Mouse (Mus musculus) T-helper 17 cell (primary cell): Measurements from ENCODE around the gene Irf8.

Experiments used
- in situ Hi-C, 2 experiments: fragments of 300-600 bp; cut with MboI, MseI; formaldehyde crosslinking; loops; 1 replicate in 1 of 2; 2 replicates in 1 of 2; pipeline ENCODE4 v1.15.1; 2025; ENCODE audit warnings: high pct_unique_total_duplicates in 2 of 2

Irf8 gene

GRCm38 (mm10) chr8:120745226-120745625, 9.1 kb downstream of the Irf8 start:
- in situ Hi-C loops, result loop anchor here in 1 of 2 experiments (25.0 kb wide), 1 partner anchor 842 kb away; the partner anchor contains the start of genes Fbxo31 and Map1lc3b

- in situ Hi-C loops, result loop anchor here in 1 of 2 experiments (25.0 kb wide), 1 partner anchor 841 kb away; the partner anchor contains the start of genes Fbxo31 and Map1lc3b
Measured at GRCm38 (mm10) chr8:120746007-120746701, 10.0 kb downstream of the Irf8 start.

GRCm38 (mm10) chr8:120747286-120747685, 11.1 kb downstream of the Irf8 start:
- in situ Hi-C loops, result loop anchor here in 1 of 2 experiments (25.0 kb wide), 1 partner anchor 840 kb away; the partner anchor contains the start of genes Fbxo31 and Map1lc3b

GRCm38 (mm10) chr8:120750616-120751015, 14.5 kb downstream of the Irf8 start:
- in situ Hi-C loops, result loop anchor here (5.0 kb wide), 2 partner anchors 37 to 42 kb away; no protein-coding TSS in a partner anchor

- in situ Hi-C loops, result loop anchor here (5.0 kb wide), 2 partner anchors 36 to 41 kb away; no protein-coding TSS in a partner anchor
Measured at GRCm38 (mm10) chr8:120751226-120752081, 15.3 kb downstream of the Irf8 start.

- in situ Hi-C loops, result loop anchor here (5.0 kb wide), 2 partner anchors 35 to 40 kb away; no protein-coding TSS in a partner anchor
Measured at GRCm38 (mm10) chr8:120752082-120752452, 15.9 kb downstream of the Irf8 start.

- in situ Hi-C loops, result loop anchor here (5.0 kb wide), 2 partner anchors 34 to 39 kb away; no protein-coding TSS in a partner anchor
Measured at GRCm38 (mm10) chr8:120753476-120753875, 17.3 kb downstream of the Irf8 start.

- in situ Hi-C loops, result no loop called here
Measured at GRCm38 (mm10) chr8:120755306-120756297, 19.4 kb downstream of the Irf8 start.

GRCm38 (mm10) chr8:120758005-120758404, 21.8 kb downstream of the Irf8 start:
- in situ Hi-C loops, result no loop called here

- in situ Hi-C loops, result no loop called here
Measured at GRCm38 (mm10) chr8:120759847-120760246, 23.7 kb downstream of the Irf8 start.

- in situ Hi-C loops, result no loop called here
Measured at GRCm38 (mm10) chr8:120760341-120761215, 24.4 kb downstream of the Irf8 start.

GRCm38 (mm10) chr8:120763267-120763666, 27.1 kb downstream of the Irf8 start:
- in situ Hi-C loops, result no loop called here

- in situ Hi-C loops, result no loop called here
Measured at GRCm38 (mm10) chr8:120764638-120765037, 28.5 kb downstream of the Irf8 start.

- in situ Hi-C loops, result no loop called here
Measured at GRCm38 (mm10) chr8:120766622-120767021, 30.5 kb downstream of the Irf8 start.

- in situ Hi-C loops, result no loop called here
Measured at GRCm38 (mm10) chr8:120768454-120769218, 32.5 kb downstream of the Irf8 start.

GRCm38 (mm10) chr8:120777184-120777583, 41.0 kb downstream of the Irf8 start:
- in situ Hi-C loops, result no loop called here

GRCm38 (mm10) chr8:120777732-120778131, 41.6 kb downstream of the Irf8 start:
- in situ Hi-C loops, result no loop called here

- in situ Hi-C loops, result no loop called here
Measured at GRCm38 (mm10) chr8:120779106-120779505, 42.9 kb downstream of the Irf8 start.

- in situ Hi-C loops, result no loop called here
Measured at GRCm38 (mm10) chr8:120783781-120784180, 47.6 kb downstream of the Irf8 start.
